35 mouse cellular contexts compared by ENCODE assay signal in genomic region chr4:97192601-97193000, GRCm38 (mm10). TPM values are rescaled to one million over a fixed set of nuclear protein-coding genes. Genes with fewer than 3 reads are reported as not detected.
DNase-seq lines count a peak whose midpoint lies in the region; ATAC-seq and TF ChIP-seq lines count a peak whose summit lies in the region.
"Had no signal": no experiment of that assay in that cellular context is flagged by ENCODE, and none has a peak within 500 bp of the region (broad histone marks: within the 10 kb centered on the region; RNA-seq: fewer than 3 reads in every experiment).

No protein-coding gene starts in this region.

- no peaks in the 10 kb centered on the region for H3K9me3 ChIP-seq in forebrain, embryonic 13.5 days (replicated peaks)
- H3K9me3 ChIP-seq in forebrain, embryonic 12.5 days, result no peaks in the 10 kb centered on the region
- no peaks in the 10 kb centered on the region for H3K9me3 ChIP-seq in hindbrain, embryonic 11.5 days (ENCODE audit: control insufficient read depth, low read length)
- H3K9me3 ChIP-seq in hindbrain, embryonic 10.5 days, result no peaks in the 10 kb centered on the region
- H3K9me3 ChIP-seq: forebrain, embryonic 10.5 days; heart, embryonic 10.5 days; heart, embryonic 13.5 days had no signal

- H3K4me1 ChIP-seq in forebrain, embryonic 13.5 days, result 0 out of 2 replicates have a peak, but pooled peaks cover 6% of the 10 kb centered on the region
- H3K4me1 ChIP-seq in forebrain, embryonic 12.5 days, result peaks cover 9% of the 10 kb centered on the region
- H3K4me1 ChIP-seq in hindbrain, embryonic 11.5 days (replicated peaks; ENCODE audit: control insufficient read depth, insufficient read depth, low read length), result no peaks in the 10 kb centered on the region
- peaks cover 9% of the 10 kb centered on the region for H3K4me1 ChIP-seq in hindbrain, embryonic 10.5 days (replicated peaks)
- H3K4me1 ChIP-seq: heart, embryonic 10.5 days; heart, embryonic 13.5 days had no signal

- 69% methylated on average over 2 of the region's 2 CpGs for WGBS in forebrain, embryonic 13.5 days
- 75% methylated on average over 2 of the region's 2 CpGs for WGBS in forebrain, embryonic 12.5 days
- 79% methylated on average over 2 of the region's 2 CpGs for WGBS in hindbrain, embryonic 11.5 days
- WGBS in hindbrain, embryonic 10.5 days, result 80% methylated on average over 2 of the region's 2 CpGs

- no peaks in the 10 kb centered on the region for H3K27me3 ChIP-seq in forebrain, embryonic 13.5 days
- no peaks in the 10 kb centered on the region for H3K27me3 ChIP-seq in forebrain, embryonic 12.5 days
- H3K27me3 ChIP-seq in hindbrain, embryonic 11.5 days (ENCODE audit: control insufficient read depth, insufficient read depth, low read length), result no peaks in the 10 kb centered on the region
- no peaks in the 10 kb centered on the region for H3K27me3 ChIP-seq in hindbrain, embryonic 10.5 days (ENCODE audit: insufficient read depth, poor library complexity, severe bottlenecking)
- H3K27me3 ChIP-seq: CH12.LX; heart, embryonic 13.5 days; Patski had no signal

- TF ChIP-seq CTCF in layer of hippocampus, adult 2 months (conservative IDR thresholded peaks at IDR 0.05), result no peak
- TF ChIP-seq CTCF in brain, embryonic 14.5 days (IDR thresholded peaks at IDR 0.05; ENCODE audit: borderline replicate concordance, extremely low read depth, insufficient read depth, insufficient read length), result no peak

- H3K27ac ChIP-seq in forebrain, embryonic 13.5 days, result no peak overlapping the region
- H3K27ac ChIP-seq in forebrain, embryonic 12.5 days, result no peak overlapping the region
- no peak overlapping the region for H3K27ac ChIP-seq in hindbrain, embryonic 11.5 days (ENCODE audit: low read depth, low read length)
- no peak overlapping the region for H3K27ac ChIP-seq in hindbrain, embryonic 10.5 days
- 0 out of 2 replicates have a peak overlapping the region, but pooled peaks have one; percentile 7 for H3K27ac ChIP-seq in layer of hippocampus, adult 2 months
- H3K27ac ChIP-seq: forebrain, embryonic 10.5 days; heart, adult 2 months; heart, embryonic 10.5 days; heart, embryonic 13.5 days had no signal

- 0 out of 2 replicates have a peak, but pooled peaks have one; percentile 50 for ATAC-seq in forebrain, embryonic 13.5 days
- ATAC-seq in forebrain, embryonic 12.5 days (ENCODE audit: low FRiP score), result no peak
- ATAC-seq in hindbrain, embryonic 11.5 days (ENCODE audit: low FRiP score), result peak; percentile 71; the same call in 1 of the 2 replicates
- ATAC-seq: intestine, postnatal 0 days; Patski had no signal

- TF ChIP-seq POLR2A in brain, embryonic 14.5 days (IDR thresholded peaks at IDR 0.05; ENCODE audit: borderline replicate concordance, extremely low read depth, insufficient read depth, insufficient read length, poor library complexity, severe bottlenecking), result no peak

- H3K36me3 ChIP-seq in forebrain, embryonic 13.5 days (ENCODE audit: poor library complexity, severe bottlenecking), result no peaks in the 10 kb centered on the region
- H3K36me3 ChIP-seq in forebrain, embryonic 12.5 days (replicated peaks), result no peaks in the 10 kb centered on the region
- no peaks in the 10 kb centered on the region for H3K36me3 ChIP-seq in hindbrain, embryonic 11.5 days (ENCODE audit: control insufficient read depth, insufficient read depth, low read length)
- H3K36me3 ChIP-seq in hindbrain, embryonic 10.5 days, result no peaks in the 10 kb centered on the region
- H3K36me3 ChIP-seq: forebrain, embryonic 10.5 days; G1E; heart, embryonic 10.5 days; heart, embryonic 13.5 days had no signal

- DNase-seq in hindbrain, embryonic 11.5 days (ENCODE audit: low spot score), result no peak
- DNase-seq in hindbrain, embryonic 10.5 days (ENCODE audit: low spot score), result no peak
- DNase-seq in layer of hippocampus, adult 2 months (ENCODE audit: low spot score in 2 of 2), result no peak
- no peak for DNase-seq in layer of hippocampus, postnatal 14 days (ENCODE audit: low spot score in 2 of 2)
- DNase-seq in brain, embryonic 14.5 days (ENCODE audit: low read depth), result peak; percentile 20
- DNase-seq: B cell, adult 2 months; cerebellum, adult 11 months; cerebellum, adult 9-11 months; cerebellum, postnatal 25 days; gastrocnemius, postnatal 10 days; gastrocnemius, postnatal 36 days; heart, adult 2 months; heart, postnatal 14 days had no signal

- no peak overlapping the region for H3K9ac ChIP-seq in forebrain, embryonic 13.5 days
- no peak overlapping the region for H3K9ac ChIP-seq in forebrain, embryonic 12.5 days
- no peak overlapping the region for H3K9ac ChIP-seq in hindbrain, embryonic 11.5 days (ENCODE audit: low read depth, low read length)
- H3K9ac ChIP-seq: heart, embryonic 13.5 days had no signal

- no peak overlapping the region for H3K4me3 ChIP-seq in forebrain, embryonic 13.5 days
- H3K4me3 ChIP-seq in forebrain, embryonic 12.5 days (replicated peaks), result no peak overlapping the region
- H3K4me3 ChIP-seq in hindbrain, embryonic 11.5 days (ENCODE audit: low read depth, low read length), result no peak overlapping the region
- no peak overlapping the region for H3K4me3 ChIP-seq in hindbrain, embryonic 10.5 days
- no peak overlapping the region for H3K4me3 ChIP-seq in layer of hippocampus, adult 2 months
- H3K4me3 ChIP-seq: forebrain, embryonic 10.5 days; heart, adult 2 months; heart, embryonic 10.5 days; heart, embryonic 13.5 days had no signal

- H3K4me2 ChIP-seq in forebrain, embryonic 13.5 days, result no peak overlapping the region
- H3K4me2 ChIP-seq in forebrain, embryonic 12.5 days, result no peak overlapping the region
- H3K4me2 ChIP-seq in hindbrain, embryonic 11.5 days (replicated peaks; ENCODE audit: low read depth, low read length), result no peak overlapping the region
- H3K4me2 ChIP-seq: heart, embryonic 13.5 days had no signal

RNA-seq across cellular contexts. Expression of gene Gm10192, which starts 9.6 kb away (rescaled TPM):
- not detected in 2 replicates for polyA plus RNA-seq in forebrain, embryonic 13.5 days (2015; fragmentation: Nextera tagmentation; extraction: Ambion mirVana)
- not detected in 2 replicates for polyA plus RNA-seq in forebrain, embryonic 12.5 days (2016; fragmentation: Nextera tagmentation; extraction: Ambion mirVana)
- not detected in 2 replicates for polyA plus RNA-seq in hindbrain, embryonic 11.5 days (2014; fragmentation: Nextera tagmentation; extraction: Ambion mirVana)
- not detected in 2 replicates for polyA plus RNA-seq in hindbrain, embryonic 10.5 days (2016; fragmentation: Nextera tagmentation; extraction: Ambion mirVana)
- total RNA-seq in layer of hippocampus, adult 2 months (2021), result not detected
- total RNA-seq in layer of hippocampus, postnatal 14 days (2021), result not detected
- polyA plus RNA-seq in brain, embryonic 14.5 days (2012; rRNA removed), result not detected in 2 replicates
- total RNA-seq: adrenal gland, adult 18-20 months; adrenal gland, postnatal 10 days; adrenal gland, postnatal 36 days; CH12.LX; common myeloid progenitor, adult 5-6 weeks; G1E; gastrocnemius, adult 18-20 months; gastrocnemius, postnatal 10 days; gastrocnemius, postnatal 36 days; granulocyte monocyte progenitor cell, adult 5-6 weeks; heart, adult 2 months; heart, postnatal 14 days; hematopoietic stem cell, adult 5-6 weeks had no signal
- polyA plus RNA-seq: cerebellum, adult 2 months; embryonic facial prominence, embryonic 11.5 days; embryonic facial prominence, embryonic 14.5 days; forebrain, embryonic 10.5 days; G1E; heart, adult 2 months; heart, embryonic 10.5 days; heart, embryonic 13.5 days; heart, embryonic 16.5 days; intestine, embryonic 14.5 days; intestine, postnatal 0 days; kidney, adult 2 months; Patski had no signal
